Mouse (Mus musculus): ENCODE measurements around the gene Ikzf3.

DNA sequence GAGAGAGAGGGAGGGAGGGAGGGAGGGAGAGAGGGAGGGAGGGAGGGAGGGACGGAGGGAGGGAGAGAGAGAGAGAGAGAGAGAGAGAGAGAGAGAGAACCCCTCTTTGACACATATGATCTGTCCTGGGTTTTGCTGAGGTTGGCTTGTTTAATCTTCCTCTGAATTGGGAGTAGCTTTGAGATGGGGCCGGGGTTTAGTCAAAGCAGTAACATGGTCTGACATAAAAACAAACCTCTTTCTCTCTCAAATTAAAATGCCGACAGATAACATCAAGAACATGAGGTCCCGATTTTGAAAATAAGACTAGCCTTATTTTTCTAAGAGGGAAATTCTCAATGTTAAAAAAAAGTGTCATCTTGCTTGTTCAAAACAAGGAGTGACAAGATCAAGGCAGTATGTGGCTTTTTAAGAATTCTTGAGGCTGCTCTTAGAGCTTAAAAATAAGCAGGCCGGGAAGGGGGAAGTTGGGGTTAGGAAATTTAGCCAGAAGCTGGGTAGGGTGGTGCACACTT is 58.2 kb downstream of the Ikzf3 start:
- TF ChIP-seq CTCF (IDR thresholded peaks at IDR 0.05) (no peak), EP300 (IDR thresholded peaks at IDR 0.05) (no peak)

All from lung, postnatal 0 days (tissue).